Mouse (Mus musculus): Measurements from ENCODE around the gene Ccdc151. TPM values are rescaled to one million over a fixed set of nuclear protein-coding genes. Genes with fewer than 3 reads are reported as not detected.

Gene Ccdc151
- polyA plus RNA-seq, 1 experiment, result 0.13 TPM

GRCm38 (mm10) chr9:21969304-21969703, 33.1 kb downstream of the Ccdc151 start:
- Histone ChIP-seq H3K79me2 (ENCODE audit: control insufficient read depth, insufficient read depth) (no peaks in the 10 kb centered on the region), H3K36me3 (ENCODE audit: control insufficient read depth, insufficient read depth) (peaks cover 3% of the 10 kb centered on the region), H3K27me3 (ENCODE audit: control insufficient read depth, insufficient read depth, insufficient read length) (no peaks in the 10 kb centered on the region), H3K4me3 (no peak overlapping the region), H3K4me2 (ENCODE audit: low read depth) (no peak overlapping the region), H3ac (ENCODE audit: control insufficient read depth, insufficient read length) (no peak overlapping the region)
- TF ChIP-seq REST (IDR thresholded peaks at IDR 0.05; ENCODE audit: insufficient read depth, insufficient read length), result no peak

GRCm38 (mm10) chr9:21968883-21969282, 33.6 kb downstream of the Ccdc151 start:
- TF ChIP-seq TCF12 (IDR thresholded peaks at IDR 0.05; ENCODE audit: insufficient read depth, poor library complexity, severe bottlenecking) (peak; percentile 42), E2F4 (IDR thresholded peaks at IDR 0.05; ENCODE audit: insufficient read depth) (no peak), TCF3 (IDR thresholded peaks at IDR 0.05; ENCODE audit: insufficient read length, low read depth) (peak; percentile 49), MAX (IDR thresholded peaks at IDR 0.05; ENCODE audit: low read depth) (no peak), SRF (IDR thresholded peaks at IDR 0.05; ENCODE audit: control insufficient read depth, insufficient read length, low read depth) (no peak), USF1 (IDR thresholded peaks at IDR 0.05; ENCODE audit: low read depth) (no peak), POLR2A (IDR thresholded peaks at IDR 0.05; ENCODE audit: insufficient read length, low read depth) (no peak), POLR2AphosphoS2 (IDR thresholded peaks at IDR 0.05; ENCODE audit: insufficient read length, low read depth) (no peak), MYOG (IDR thresholded peaks at IDR 0.05; ENCODE audit: control insufficient read depth in 1 of 3, insufficient read depth in 1 of 3, insufficient read length in 2 of 3, low read depth in 2 of 3) (peak in 2 of 3 experiments; percentile 57 to 82), MYOD1 (IDR thresholded peaks at IDR 0.05; ENCODE audit: control insufficient read depth in 1 of 3, insufficient read length in 2 of 3, low read depth in 2 of 3) (peak in 2 of 3 experiments; percentile 51 to 81), REST (IDR thresholded peaks at IDR 0.05; ENCODE audit: insufficient read depth, insufficient read length) (no peak)
- H3K27me3 ChIP-seq (ENCODE audit: control insufficient read depth, insufficient read depth, insufficient read length), result no peaks in the 10 kb centered on the region
- no peak overlapping the region for H3ac ChIP-seq (ENCODE audit: control insufficient read depth, insufficient read length)
- no peak overlapping the region for H3K4me2 ChIP-seq (ENCODE audit: low read depth)
- H3K79me2 ChIP-seq (ENCODE audit: control insufficient read depth, insufficient read depth), result no peaks in the 10 kb centered on the region
- H3K36me3 ChIP-seq (ENCODE audit: control insufficient read depth, insufficient read depth), result peaks cover 3% of the 10 kb centered on the region
- H3K4me3 ChIP-seq, result no peak overlapping the region

GRCm38 (mm10) chr9:21963417-21963816, 39.0 kb downstream of the Ccdc151 start, which contains the start of gene Epor:
TSS of gene Epor (minus strand) at chr9:21963506.
- peak within 1 kb of the TSS; percentile 40 for H3K4me3 ChIP-seq
- peak within 1 kb of the TSS; percentile 97 for H3K4me2 ChIP-seq (ENCODE audit: low read depth)
- TF ChIP-seq MYOG (IDR thresholded peaks at IDR 0.05; ENCODE audit: control insufficient read depth in 1 of 3, insufficient read depth in 1 of 3, insufficient read length in 2 of 3, low read depth in 2 of 3) (peak in 2 of 3 experiments; percentile 56 to 86), TCF12 (IDR thresholded peaks at IDR 0.05; ENCODE audit: insufficient read depth, poor library complexity, severe bottlenecking) (peak; percentile 13), MYOD1 (IDR thresholded peaks at IDR 0.05; ENCODE audit: control insufficient read depth in 1 of 3, insufficient read length in 2 of 3, low read depth in 2 of 3) (peak; percentile 10 to 80 (median 78)), POLR2AphosphoS2 (IDR thresholded peaks at IDR 0.05; ENCODE audit: insufficient read length, low read depth) (no peak)
- H3K79me2 ChIP-seq (ENCODE audit: control insufficient read depth, insufficient read depth), result no peaks in the 10 kb centered on the region
- no peaks in the 10 kb centered on the region for H3K27me3 ChIP-seq (ENCODE audit: control insufficient read depth, insufficient read depth, insufficient read length)
- H3K36me3 ChIP-seq (ENCODE audit: control insufficient read depth, insufficient read depth), result no peaks in the 10 kb centered on the region
- H3ac ChIP-seq (ENCODE audit: control insufficient read depth, insufficient read length), result peak within 1 kb of the TSS; percentile 7

GRCm38 (mm10) chr9:21962416-21963059, 39.9 kb downstream of the Ccdc151 start:
- no peaks in the 10 kb centered on the region for H3K27me3 ChIP-seq (ENCODE audit: control insufficient read depth, insufficient read depth, insufficient read length)
- peak overlapping the region; percentile 40 for H3K4me3 ChIP-seq
- no peaks in the 10 kb centered on the region for H3K79me2 ChIP-seq (ENCODE audit: control insufficient read depth, insufficient read depth)
- H3K4me2 ChIP-seq (ENCODE audit: low read depth), result peak overlapping the region; percentile 97
- TF ChIP-seq MYOG (IDR thresholded peaks at IDR 0.05; ENCODE audit: control insufficient read depth in 1 of 3, insufficient read depth in 1 of 3, insufficient read length in 2 of 3, low read depth in 2 of 3), result peak in 1 of 3 experiments; percentile 42
- TF ChIP-seq MAX (IDR thresholded peaks at IDR 0.05; ENCODE audit: low read depth), result no peak
- H3ac ChIP-seq (ENCODE audit: control insufficient read depth, insufficient read length), result peak overlapping the region; percentile 7
- no peaks in the 10 kb centered on the region for H3K36me3 ChIP-seq (ENCODE audit: control insufficient read depth, insufficient read depth)

GRCm38 (mm10) chr9:21962010-21962409, 40.4 kb downstream of the Ccdc151 start:
- H3K4me2 ChIP-seq (ENCODE audit: low read depth), result peak overlapping the region; percentile 97
- H3ac ChIP-seq (ENCODE audit: control insufficient read depth, insufficient read length), result no peak overlapping the region
- H3K79me2 ChIP-seq (ENCODE audit: control insufficient read depth, insufficient read depth), result no peaks in the 10 kb centered on the region
- H3K27me3 ChIP-seq (ENCODE audit: control insufficient read depth, insufficient read depth, insufficient read length), result no peaks in the 10 kb centered on the region
- no peaks in the 10 kb centered on the region for H3K36me3 ChIP-seq (ENCODE audit: control insufficient read depth, insufficient read depth)
- no peak for TF ChIP-seq REST (IDR thresholded peaks at IDR 0.05; ENCODE audit: insufficient read depth, insufficient read length)
- H3K4me3 ChIP-seq, result peak overlapping the region; percentile 40

- H3K79me2 ChIP-seq (ENCODE audit: control insufficient read depth, insufficient read depth), result no peaks in the 10 kb centered on the region
- H3ac ChIP-seq (ENCODE audit: control insufficient read depth, insufficient read length), result no peak overlapping the region
- peak overlapping the region; percentile 97 for H3K4me2 ChIP-seq (ENCODE audit: low read depth)
- H3K27me3 ChIP-seq (ENCODE audit: control insufficient read depth, insufficient read depth, insufficient read length), result no peaks in the 10 kb centered on the region
- TF ChIP-seq POLR2A (IDR thresholded peaks at IDR 0.05; ENCODE audit: insufficient read length, low read depth) (no peak), REST (IDR thresholded peaks at IDR 0.05; ENCODE audit: insufficient read depth, insufficient read length) (no peak), TCF12 (IDR thresholded peaks at IDR 0.05; ENCODE audit: insufficient read depth, poor library complexity, severe bottlenecking) (no peak), MAX (IDR thresholded peaks at IDR 0.05; ENCODE audit: low read depth) (no peak), MYOD1 (IDR thresholded peaks at IDR 0.05; ENCODE audit: control insufficient read depth in 1 of 3, insufficient read length in 2 of 3, low read depth in 2 of 3) (no peak), MYOG (IDR thresholded peaks at IDR 0.05; ENCODE audit: control insufficient read depth in 1 of 3, insufficient read depth in 1 of 3, insufficient read length in 2 of 3, low read depth in 2 of 3) (no peak), E2F4 (IDR thresholded peaks at IDR 0.05; ENCODE audit: insufficient read depth) (no peak), CEBPB (IDR thresholded peaks at IDR 0.05; ENCODE audit: insufficient read depth, poor library complexity, severe bottlenecking) (no peak), POLR2AphosphoS2 (IDR thresholded peaks at IDR 0.05; ENCODE audit: insufficient read length, low read depth) (no peak), USF1 (IDR thresholded peaks at IDR 0.05; ENCODE audit: low read depth) (no peak), SRF (IDR thresholded peaks at IDR 0.05; ENCODE audit: control insufficient read depth, insufficient read length, low read depth) (no peak), TCF3 (IDR thresholded peaks at IDR 0.05; ENCODE audit: insufficient read length, low read depth) (no peak)
- peak overlapping the region; percentile 40 for H3K4me3 ChIP-seq
- H3K36me3 ChIP-seq (ENCODE audit: control insufficient read depth, insufficient read depth), result no peaks in the 10 kb centered on the region
Observed at GRCm38 (mm10) chr9:21961366-21961980, 41.0 kb downstream of the Ccdc151 start.

Measured in myocyte (in vitro differentiated cells).